Mouse (Mus musculus) heart, embryonic 13.5 days (tissue): ENCODE measurements around the gene Sorbs2. TPM values are rescaled to one million over a fixed set of nuclear protein-coding genes. Genes with fewer than 3 reads are reported as not detected.

Source experiments
- ATAC-seq: fragments of 200-750 bp; cut with Nextera tagmentation; 2 replicates; pipeline ENCODE4 v1.8.0; 2017; ENCODE audit warnings: moderate TSS enrichment; ENCODE audit not compliant: insufficient number of reproducible peaks, low FRiP score, low TSS enrichment; ENCODE audit errors: extremely low read depth
- H3K27ac ChIP-seq: fragments of 300-500 bp; sonication (generic); replicated peaks from 2 replicates; pipeline ENCODE4 v1.5.1; 2015; ENCODE audit warnings: moderate library complexity, mild to moderate bottlenecking, inconsistent platforms
- H3K27me3 ChIP-seq: fragments of 300-500 bp; sonication (generic); replicated peaks from 2 replicates; pipeline ENCODE4 v1.6.1; 2015; ENCODE audit warnings: mild to moderate bottlenecking, inconsistent platforms
- H3K36me3 ChIP-seq: fragments of 300-500 bp; sonication (generic); 2 replicates; pipeline ENCODE4 v1.6.1; 2015; ENCODE audit warnings: mild to moderate bottlenecking, inconsistent platforms
- H3K4me1 ChIP-seq: fragments of 300-500 bp; sonication (generic); 2 replicates; pipeline ENCODE4 v1.6.1; 2015; ENCODE audit warnings: inconsistent platforms
- H3K4me2 ChIP-seq: fragments of 300-500 bp; sonication (generic); 2 replicates; pipeline ENCODE4 v1.6.1; 2015; ENCODE audit warnings: inconsistent platforms, mild to moderate bottlenecking, moderate library complexity
- H3K4me3 ChIP-seq: fragments of 300-500 bp; sonication (generic); 2 replicates; pipeline ENCODE4 v1.5.1; 2015; ENCODE audit warnings: moderate library complexity, mild to moderate bottlenecking, inconsistent platforms
- H3K9ac ChIP-seq: fragments of 300-500 bp; sonication (generic); 2 replicates; pipeline ENCODE4 v1.6.1; 2015; ENCODE audit warnings: inconsistent platforms, mild to moderate bottlenecking, moderate library complexity
- H3K9me3 ChIP-seq: fragments of 300-500 bp; sonication (generic); 2 replicates; pipeline ENCODE4 v1.6.1; 2016; ENCODE audit warnings: inconsistent platforms
- WGBS: fragments of 180-500 bp; shearing (Covaris S2); methylation state at CpG from one replicate; pipeline ENCODE4 v1.1.7; 2015; ENCODE audit warnings: mixed read lengths; 5-methylcytosine and 5-hydroxymethylcytosine counted together
- polyA plus RNA-seq: library from polyadenylated mRNA; unstranded; fragments of >200 nt; fragmentation: Nextera tagmentation; extraction: Ambion mirVana; gene quantifications from 2 replicates; pipeline ENCODE4 v1.2.1, GENCODE M21; 2015

Gene Sorbs2
- polyA plus RNA-seq, 1 experiment from 2014 or later, result 334 TPM

GRCm38 (mm10) chr8:45682845-45683383 is 175.3 kb downstream of the Sorbs2 start:
- no peak for ATAC-seq
- Histone ChIP-seq H3K9ac (no peak overlapping the region), H3K4me1 (peaks cover 45% of the 10 kb centered on the region), H3K27ac (no peak overlapping the region), H3K27me3 (no peaks in the 10 kb centered on the region), H3K36me3 (peaks cover 52% of the 10 kb centered on the region), H3K4me2 (no peak overlapping the region), H3K4me3 (no peak overlapping the region), H3K9me3 (no peaks in the 10 kb centered on the region)
- WGBS, result 72% methylated on average over 8 of the region's 8 CpGs

- Histone ChIP-seq H3K9me3 (no peaks in the 10 kb centered on the region), H3K27me3 (no peaks in the 10 kb centered on the region), H3K4me1 (peaks cover 56% of the 10 kb centered on the region), H3K36me3 (peaks cover 58% of the 10 kb centered on the region), H3K4me2 (no peak overlapping the region), H3K27ac (no peak overlapping the region), H3K9ac (no peak overlapping the region; the same call in 1 of the 2 replicates), H3K4me3 (no peak overlapping the region)
- ATAC-seq, result no peak
- WGBS, result 76% methylated on average over 12 of the region's 12 CpGs
Observed at GRCm38 (mm10) chr8:45687942-45688695, 180.5 kb downstream of the Sorbs2 start.

- H3K27me3 ChIP-seq, result no peaks in the 10 kb centered on the region
- ATAC-seq, result no peak
- no peak overlapping the region for H3K4me2 ChIP-seq
- no peaks in the 10 kb centered on the region for H3K9me3 ChIP-seq
- peak overlapping the region; percentile 6; the same call in 1 of the 2 replicates for H3K27ac ChIP-seq
- H3K36me3 ChIP-seq, result peaks cover 65% of the 10 kb centered on the region
- WGBS, result 75% methylated on average over 2 of the region's 2 CpGs
- no peak overlapping the region for H3K9ac ChIP-seq
- no peak overlapping the region for H3K4me3 ChIP-seq
- peaks cover 69% of the 10 kb centered on the region for H3K4me1 ChIP-seq
Observed at GRCm38 (mm10) chr8:45689611-45690207, 182.1 kb downstream of the Sorbs2 start.

- Histone ChIP-seq H3K9me3 (no peaks in the 10 kb centered on the region), H3K4me3 (no peak overlapping the region), H3K36me3 (peaks cover 53% of the 10 kb centered on the region), H3K4me1 (peaks cover 15% of the 10 kb centered on the region; the same call in 1 of the 2 replicates), H3K27me3 (no peaks in the 10 kb centered on the region), H3K9ac (no peak overlapping the region), H3K27ac (no peak overlapping the region), H3K4me2 (no peak overlapping the region)
- ATAC-seq, result no peak
- WGBS, result 76% methylated on average over 5 of the region's 5 CpGs
Observed at GRCm38 (mm10) chr8:45700100-45700499, 192.5 kb downstream of the Sorbs2 start.

GRCm38 (mm10) chr8:45703700-45704101 is 196.1 kb downstream of the Sorbs2 start:
- H3K4me1 ChIP-seq, result peaks cover 17% of the 10 kb centered on the region; the same call in 1 of the 2 replicates
- no peaks in the 10 kb centered on the region for H3K27me3 ChIP-seq
- no peak overlapping the region for H3K27ac ChIP-seq
- H3K9ac ChIP-seq, result no peak overlapping the region
- ATAC-seq, result no peak
- no peaks in the 10 kb centered on the region for H3K9me3 ChIP-seq
- no peak overlapping the region for H3K4me3 ChIP-seq
- 69% methylated on average over 4 of the region's 4 CpGs for WGBS
- peaks cover 50% of the 10 kb centered on the region for H3K36me3 ChIP-seq
- no peak overlapping the region for H3K4me2 ChIP-seq

- H3K27ac ChIP-seq, result no peak overlapping the region
- no peaks in the 10 kb centered on the region for H3K9me3 ChIP-seq
- H3K36me3 ChIP-seq, result peaks cover 38% of the 10 kb centered on the region
- H3K4me1 ChIP-seq, result peaks cover 27% of the 10 kb centered on the region
- ATAC-seq, result no peak
- H3K27me3 ChIP-seq, result no peaks in the 10 kb centered on the region
- H3K4me3 ChIP-seq, result no peak overlapping the region
- no peak overlapping the region for H3K4me2 ChIP-seq
- WGBS, result 82% methylated on average over 4 of the region's 4 CpGs
- no peak overlapping the region for H3K9ac ChIP-seq
Observed at GRCm38 (mm10) chr8:45709098-45709497, 201.5 kb downstream of the Sorbs2 start.

- Histone ChIP-seq H3K4me2 (no peak overlapping the region), H3K27ac (peak overlapping the region; percentile 20; the same call in 1 of the 2 replicates), H3K36me3 (peaks cover 44% of the 10 kb centered on the region), H3K9me3 (no peaks in the 10 kb centered on the region), H3K9ac (no peak overlapping the region), H3K4me3 (no peak overlapping the region), H3K27me3 (no peaks in the 10 kb centered on the region), H3K4me1 (peaks cover 33% of the 10 kb centered on the region)
- ATAC-seq, result no peak
- WGBS, result 62% methylated on average over 4 of the region's 4 CpGs
Observed at GRCm38 (mm10) chr8:45709734-45710133, 202.1 kb downstream of the Sorbs2 start.

GRCm38 (mm10) chr8:45712610-45713009 is 205.0 kb downstream of the Sorbs2 start:
- Histone ChIP-seq H3K9me3 (no peaks in the 10 kb centered on the region), H3K9ac (no peak overlapping the region), H3K27ac (no peak overlapping the region), H3K4me1 (peaks cover 32% of the 10 kb centered on the region), H3K4me2 (no peak overlapping the region), H3K27me3 (no peaks in the 10 kb centered on the region), H3K4me3 (no peak overlapping the region), H3K36me3 (peaks cover 58% of the 10 kb centered on the region)
- ATAC-seq, result no peak
- 75% methylated on average over 6 of the region's 6 CpGs for WGBS

GRCm38 (mm10) chr8:45714806-45715205 is 207.2 kb downstream of the Sorbs2 start:
- H3K4me2 ChIP-seq, result no peak overlapping the region
- H3K4me3 ChIP-seq, result no peak overlapping the region
- H3K27me3 ChIP-seq, result no peaks in the 10 kb centered on the region
- no peak for ATAC-seq
- peaks cover 45% of the 10 kb centered on the region for H3K4me1 ChIP-seq
- no peaks in the 10 kb centered on the region for H3K9me3 ChIP-seq
- peak overlapping the region; percentile 12; the same call in 1 of the 2 replicates for H3K27ac ChIP-seq
- H3K36me3 ChIP-seq, result peaks cover 60% of the 10 kb centered on the region
- H3K9ac ChIP-seq, result no peak overlapping the region
- 50% methylated on average over 3 of the region's 3 CpGs for WGBS

- 71% methylated on average over 13 of the region's 13 CpGs for WGBS
- Histone ChIP-seq H3K9me3 (no peaks in the 10 kb centered on the region), H3K27me3 (no peaks in the 10 kb centered on the region), H3K4me3 (no peak overlapping the region), H3K9ac (no peak overlapping the region), H3K4me1 (peaks cover 44% of the 10 kb centered on the region), H3K27ac (no peak overlapping the region), H3K4me2 (no peak overlapping the region), H3K36me3 (peaks cover 60% of the 10 kb centered on the region)
- no peak for ATAC-seq
Observed at GRCm38 (mm10) chr8:45715330-45716027, 207.9 kb downstream of the Sorbs2 start.

GRCm38 (mm10) chr8:45719776-45720175 is 212.2 kb downstream of the Sorbs2 start:
- peak; percentile 31; the same call in 1 of the 2 replicates for ATAC-seq
- 37% methylated on average over 8 of the region's 8 CpGs for WGBS
- H3K27ac ChIP-seq, result peak overlapping the region; percentile 65

More at GRCm38 (mm10) chr8:45719776-45720175, 212.2 kb downstream of the Sorbs2 start:
- no peak overlapping the region for H3K9ac ChIP-seq
- peaks cover 34% of the 10 kb centered on the region for H3K4me1 ChIP-seq
- H3K4me3 ChIP-seq, result no peak overlapping the region
- H3K36me3 ChIP-seq, result peaks cover 55% of the 10 kb centered on the region
- H3K27me3 ChIP-seq, result no peaks in the 10 kb centered on the region
- H3K9me3 ChIP-seq, result no peaks in the 10 kb centered on the region
- no peak overlapping the region for H3K4me2 ChIP-seq
